Mouse (Mus musculus) layer of hippocampus, adult 9-11 months (tissue): ENCODE data around the gene Pdyn.
A peak's percentile ranks its signal among the peaks of the same experiment; 100 is the strongest.

Source experiments
- DNase-seq: peaks from one replicate; pipeline ENCODE4 v3.0.0; 2022

The Pdyn gene

DNA sequence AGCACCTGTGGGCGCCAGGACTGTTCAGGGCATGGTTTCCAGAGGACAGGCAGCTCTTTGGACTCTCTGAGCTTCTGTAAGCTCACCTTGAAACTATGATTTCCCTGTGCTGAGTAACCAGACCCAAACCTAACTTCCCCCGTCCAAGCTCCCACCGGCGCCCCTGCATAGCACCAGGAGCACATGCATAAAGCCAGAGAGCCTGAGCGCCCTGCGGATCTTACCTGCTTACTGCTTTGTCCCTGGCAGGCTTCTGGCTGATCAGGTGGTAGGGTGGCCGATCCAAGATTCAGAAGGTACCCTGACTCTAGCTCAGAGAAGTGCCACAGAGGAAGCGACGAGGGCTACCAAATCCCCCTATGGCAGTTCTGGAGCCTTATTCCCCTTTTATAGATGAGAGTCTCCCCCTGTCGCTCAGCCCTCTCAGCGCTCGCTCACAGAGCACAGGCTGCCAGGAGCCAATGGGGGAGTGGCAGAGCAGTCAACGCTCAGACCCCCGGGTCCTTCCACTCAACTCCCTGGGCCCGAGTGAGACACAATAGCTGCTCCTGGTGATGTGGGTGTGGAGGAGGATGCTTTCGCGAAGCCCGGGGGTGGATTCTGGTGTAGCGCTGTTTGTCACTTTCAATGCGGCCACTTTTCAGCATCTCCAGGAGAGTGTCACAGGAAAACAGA is at the start of gene Pdyn:
TSS of gene Pdyn (minus strand) at position 361 of the 675 bp plus-strand sequence.
- no peak for DNase-seq

DNA sequence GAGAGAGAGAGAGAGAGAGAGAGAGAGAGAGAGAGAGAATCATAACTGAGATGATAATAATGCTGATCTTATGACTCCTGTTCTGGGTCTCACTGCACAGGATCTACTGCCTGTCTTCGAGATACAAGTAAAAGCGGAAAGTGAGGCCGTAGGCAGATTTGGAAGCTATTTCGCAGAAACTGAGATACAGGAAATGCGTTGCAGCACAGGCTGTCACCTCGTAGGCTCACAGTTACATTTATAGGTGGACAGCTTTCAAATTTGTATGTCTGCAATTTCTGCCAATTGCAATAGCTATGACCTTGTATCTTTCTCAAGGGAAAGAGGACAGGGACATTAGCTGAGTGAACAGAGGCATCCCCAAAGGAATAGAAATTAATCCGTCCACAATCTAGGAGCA is 42.4 kb upstream of the Pdyn start:
- DNase-seq = no peak

DNA sequence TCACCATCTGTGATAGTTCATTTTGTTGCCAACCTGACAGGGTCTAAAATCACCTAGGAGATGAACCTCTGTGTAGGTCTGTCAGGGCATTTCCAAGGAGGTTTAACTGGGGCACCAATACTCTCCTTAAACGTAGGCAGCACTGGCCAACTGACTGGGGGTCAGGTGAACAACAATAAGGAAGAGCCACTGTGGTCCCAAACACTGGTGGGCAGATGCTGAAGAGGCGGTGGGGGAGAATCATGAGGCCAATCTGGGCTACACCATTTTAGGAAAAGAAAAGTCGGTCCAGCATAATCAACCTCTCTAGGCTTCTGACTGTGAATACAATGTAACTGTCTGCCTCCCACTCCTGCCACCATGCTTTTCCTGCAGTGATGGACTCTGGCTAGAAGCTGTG is 40.9 kb upstream of the Pdyn start:
- DNase-seq = peak; percentile 51

DNA sequence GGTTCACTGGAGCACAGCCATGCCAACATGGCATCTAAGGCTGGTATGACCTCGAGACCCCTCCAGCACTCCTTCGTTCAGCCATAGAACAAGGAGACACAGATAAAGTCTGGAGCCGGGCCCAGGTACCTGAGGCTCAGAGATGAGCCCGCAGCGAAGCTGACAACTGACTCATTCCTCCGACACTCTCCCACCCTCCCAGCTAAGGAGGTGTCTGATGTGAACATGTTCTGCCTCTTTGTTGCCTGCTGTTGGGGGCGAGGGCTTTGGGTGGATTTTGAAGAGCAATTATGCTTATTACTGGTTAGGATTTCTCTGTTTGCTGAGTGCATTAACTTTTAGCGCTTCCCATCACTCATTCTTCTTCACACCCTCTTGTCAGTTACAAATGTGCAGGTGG is 34.4 kb upstream of the Pdyn start:
- no peak for DNase-seq

DNA sequence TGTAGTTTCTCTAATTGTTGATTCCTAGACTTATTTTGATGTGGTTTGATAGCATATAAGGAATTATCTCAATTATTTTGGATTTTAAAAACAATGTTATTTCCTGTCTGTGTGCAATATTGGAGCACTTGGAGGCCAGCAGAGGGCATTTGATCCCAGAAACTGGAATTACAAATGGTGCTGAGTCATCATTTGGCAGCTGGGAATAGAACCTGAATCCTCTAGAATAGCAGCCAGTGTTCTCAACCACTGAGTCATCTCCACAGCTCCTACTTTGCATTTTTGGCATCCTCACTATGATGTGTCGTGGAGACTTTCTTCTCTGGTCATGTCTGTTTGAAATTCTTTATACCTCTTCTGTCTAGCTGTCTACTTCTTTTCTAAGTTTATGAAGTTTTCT is 30.0 kb upstream of the Pdyn start:
- DNase-seq = no peak

DNA sequence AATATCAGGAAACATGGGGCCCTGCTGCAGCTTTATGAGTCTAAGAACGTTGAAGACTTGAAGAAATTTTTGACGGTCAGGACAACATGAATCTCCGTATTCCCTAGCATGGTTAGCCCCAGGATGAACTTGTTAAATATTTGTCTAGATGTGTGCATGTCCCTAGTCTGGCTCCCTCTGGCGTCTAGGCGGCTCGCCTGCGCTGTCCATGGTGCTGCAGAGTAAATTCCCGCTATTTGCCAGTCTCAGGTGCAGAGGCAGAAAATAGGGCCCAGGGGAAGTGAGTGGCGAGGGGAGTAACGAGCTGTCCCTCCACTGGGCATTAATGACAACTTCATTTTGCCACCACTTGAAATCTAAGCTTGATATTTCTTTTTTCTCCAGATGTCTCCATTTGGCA is 16.0 kb upstream of the Pdyn start:
- no peak for DNase-seq

DNA sequence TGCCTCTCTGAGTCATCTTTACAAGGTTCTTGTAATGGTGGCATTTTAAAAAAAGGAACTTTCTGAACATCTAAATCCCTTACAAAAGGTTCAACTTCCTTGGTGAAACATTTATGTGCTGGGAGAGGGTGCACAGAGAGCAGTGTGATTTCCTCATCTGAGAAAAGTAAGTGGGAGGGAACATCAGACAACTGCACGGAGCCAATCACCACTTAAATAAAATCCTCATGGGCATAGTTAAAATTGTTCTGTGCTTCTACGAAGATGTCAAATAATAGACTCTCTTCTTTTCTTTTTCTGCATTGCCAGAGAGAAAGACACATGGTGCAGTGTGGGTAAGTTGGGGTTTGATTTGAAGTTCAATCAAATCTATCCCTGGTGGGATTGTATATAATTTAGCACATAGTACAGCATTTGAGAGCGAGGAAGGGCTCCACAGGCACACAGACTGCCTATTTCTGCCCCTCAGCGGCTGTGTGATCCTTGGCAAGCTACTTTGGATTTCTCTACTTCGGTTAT is 13.4 kb upstream of the Pdyn start:
- DNase-seq = no peak

DNA sequence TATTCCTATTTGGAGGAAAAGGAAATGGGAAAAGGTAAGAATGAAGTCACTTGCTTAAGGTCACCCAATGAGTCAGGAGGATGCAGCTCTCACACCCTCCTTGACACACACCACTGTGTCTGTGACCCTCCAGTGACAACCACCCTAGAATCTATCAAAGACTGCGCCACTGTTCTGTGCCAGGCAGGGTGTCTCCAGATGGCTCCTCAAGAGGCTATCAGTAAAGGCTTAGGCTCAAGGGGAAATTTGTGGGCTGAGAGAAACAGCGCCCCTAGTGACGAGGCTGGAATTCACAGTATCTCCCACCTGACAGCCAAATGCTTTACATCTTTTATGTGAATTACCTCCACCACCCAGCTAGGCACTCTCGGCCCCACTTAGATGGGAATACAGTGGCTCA is 3.6 kb downstream of the Pdyn start:
- no peak for DNase-seq

DNA sequence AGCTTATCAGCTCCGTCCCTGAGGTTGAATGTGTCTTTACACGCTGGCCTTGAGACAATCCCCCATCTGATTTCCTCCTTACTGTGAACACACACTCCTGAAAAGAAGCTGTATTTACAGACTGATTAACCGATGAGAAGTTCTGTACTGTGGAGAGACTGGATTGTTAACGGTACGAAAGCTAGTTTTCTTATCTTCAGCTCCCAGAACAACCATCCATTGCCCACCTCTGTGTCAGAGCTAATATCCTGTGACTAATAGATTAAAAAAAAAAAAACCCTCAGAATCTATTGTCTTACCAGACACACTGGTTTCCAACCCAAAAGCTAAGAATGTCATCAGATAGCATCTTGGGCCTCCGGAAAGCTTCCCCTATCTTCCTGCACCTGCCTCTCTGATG is 5.3 kb downstream of the Pdyn start:
- no peak for DNase-seq

DNA sequence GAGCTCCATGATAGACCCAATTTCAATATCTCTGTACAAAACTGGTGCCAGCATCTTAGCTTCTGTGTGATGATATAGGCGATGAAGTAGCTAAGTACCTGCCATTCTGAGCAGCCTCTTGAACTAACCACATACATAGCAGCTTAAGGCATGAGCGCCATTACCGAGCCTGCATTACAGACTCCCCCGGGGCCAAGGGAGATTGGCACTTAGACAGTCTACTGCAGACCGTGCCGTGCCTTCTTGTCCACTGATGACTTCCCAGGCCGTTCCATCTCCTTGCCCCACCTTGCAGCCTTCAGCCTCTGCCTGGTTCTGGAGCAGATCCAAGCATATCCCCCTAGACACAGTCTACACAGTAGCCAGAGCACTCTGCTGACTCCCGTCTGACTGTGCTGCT is 7.0 kb downstream of the Pdyn start:
- DNase-seq = no peak

DNA sequence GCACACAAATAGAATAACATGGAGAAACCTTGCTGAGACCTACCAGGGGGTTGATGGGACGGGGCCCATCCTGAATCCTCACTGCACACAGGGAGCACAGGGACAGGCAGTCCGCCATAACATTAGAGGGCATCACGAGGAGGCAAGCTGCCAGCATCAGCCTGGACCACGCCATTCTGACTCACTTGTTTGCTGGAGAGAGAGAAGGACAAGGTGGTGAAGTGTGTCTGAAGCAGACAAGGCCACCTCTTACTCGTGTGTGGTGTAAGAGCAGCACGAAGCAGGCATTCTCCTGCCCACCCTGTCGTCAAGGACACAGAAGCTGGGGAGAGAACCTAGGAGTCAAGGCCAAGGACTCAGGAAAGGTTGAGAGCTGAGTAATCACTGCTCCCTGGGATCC is 9.9 kb downstream of the Pdyn start:
- no peak for DNase-seq

DNA sequence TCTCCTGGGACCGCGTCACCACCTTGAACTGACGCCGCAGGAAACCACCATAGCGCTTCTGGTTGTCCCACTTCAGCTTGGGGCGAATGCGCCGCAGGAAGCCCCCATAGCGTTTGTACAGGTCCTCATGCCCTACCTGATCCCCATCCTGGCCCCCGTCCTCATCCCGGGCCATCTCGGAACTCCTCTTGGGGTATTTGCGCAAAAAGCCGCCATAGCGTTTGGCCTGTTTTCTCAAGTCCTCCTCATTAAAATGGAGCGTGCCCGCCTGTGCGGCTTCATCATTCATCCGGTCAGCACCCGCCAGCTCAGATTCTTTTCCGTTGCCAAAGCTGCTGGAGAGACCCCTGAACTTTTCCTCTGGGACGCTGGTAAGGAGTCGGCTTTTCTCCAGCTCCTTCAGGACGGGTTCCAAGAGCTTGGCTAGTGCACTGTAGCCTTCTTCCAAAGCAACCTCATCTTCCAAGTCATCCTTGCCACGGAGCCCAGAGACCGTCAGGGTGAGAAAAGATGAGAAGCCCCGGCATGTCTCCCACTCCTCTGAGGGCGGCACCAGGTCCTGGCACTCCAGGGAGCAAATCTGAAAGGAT is 11.5 kb downstream of the Pdyn start:
- no peak for DNase-seq

DNA sequence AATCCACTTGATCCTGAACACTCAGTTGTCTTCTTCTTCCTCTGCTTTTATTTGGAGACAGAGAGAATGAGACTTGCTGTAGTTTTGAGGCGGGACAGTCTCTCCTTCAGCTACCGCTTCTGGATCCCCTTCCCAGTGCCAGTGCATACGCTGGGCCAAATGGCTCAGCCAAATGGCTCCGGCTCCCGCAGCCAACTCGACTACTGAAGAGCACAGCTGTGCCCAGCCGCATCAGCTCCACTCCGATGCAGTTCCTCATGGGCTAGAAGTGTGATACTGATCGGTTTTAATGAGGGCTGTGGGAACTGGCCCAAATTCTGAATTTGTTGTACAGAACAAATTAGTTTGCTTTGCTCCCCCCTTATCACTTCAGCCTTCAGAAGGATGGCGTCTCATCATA is 12.7 kb downstream of the Pdyn start:
- peak; percentile 60 for DNase-seq

DNA sequence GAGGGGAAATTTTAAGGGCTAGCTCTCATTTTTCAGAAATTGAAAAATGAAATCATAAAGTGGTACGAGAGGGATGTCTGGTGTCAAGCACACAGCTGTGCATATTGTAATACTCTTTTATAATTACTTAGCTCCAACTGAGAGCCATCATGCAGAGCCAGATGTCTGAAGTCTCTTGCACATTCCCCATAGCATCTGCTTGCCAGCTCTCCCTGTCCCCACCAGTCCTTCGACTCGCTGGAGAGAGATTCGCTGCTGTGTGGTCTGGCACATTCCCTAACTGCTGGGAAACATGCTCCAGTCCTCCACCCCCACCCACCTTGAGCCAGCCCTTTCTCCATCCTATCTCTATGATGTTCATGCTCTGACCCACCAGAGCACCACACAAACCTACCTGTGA is 15.6 kb downstream of the Pdyn start:
- no peak for DNase-seq

DNA sequence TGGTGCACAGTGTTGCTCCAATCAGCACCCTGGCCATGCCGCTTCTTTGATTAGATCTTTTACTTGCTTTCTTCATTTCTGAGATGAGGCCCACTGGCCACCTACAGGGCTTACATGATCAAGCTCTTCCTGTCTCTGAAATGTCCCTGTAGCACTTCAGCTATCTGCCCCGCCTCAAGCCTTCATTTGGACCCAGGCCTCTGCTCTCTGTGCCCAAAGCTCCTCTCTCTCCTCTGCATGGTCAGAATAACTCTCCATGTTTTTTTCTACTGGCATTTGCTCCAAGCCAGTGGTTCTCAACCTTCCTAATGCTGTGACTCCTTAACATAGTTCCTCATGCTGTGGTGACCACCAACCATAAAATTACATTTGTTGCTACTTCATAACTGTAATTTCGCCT is 19.4 kb downstream of the Pdyn start:
- no peak for DNase-seq

DNA sequence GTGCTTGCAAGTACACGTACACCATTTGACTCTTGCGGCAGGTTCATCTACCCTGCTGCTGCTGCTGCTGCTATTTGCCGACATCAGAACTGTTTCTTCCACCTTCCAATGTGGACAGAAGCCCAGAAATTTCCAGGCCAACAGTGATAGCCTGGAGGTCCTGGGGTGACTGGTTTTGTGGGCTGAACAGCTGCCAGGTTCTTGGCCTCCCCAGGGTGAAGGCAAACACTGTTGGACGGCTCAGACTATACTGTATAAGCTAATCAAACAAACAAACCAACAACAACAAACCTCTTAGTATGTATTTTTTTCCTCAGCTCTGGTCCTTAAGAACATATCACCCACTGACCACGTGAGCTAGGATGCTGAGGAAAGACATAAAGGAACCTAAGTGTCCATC is 20.6 kb downstream of the Pdyn start:
- no peak for DNase-seq

DNA sequence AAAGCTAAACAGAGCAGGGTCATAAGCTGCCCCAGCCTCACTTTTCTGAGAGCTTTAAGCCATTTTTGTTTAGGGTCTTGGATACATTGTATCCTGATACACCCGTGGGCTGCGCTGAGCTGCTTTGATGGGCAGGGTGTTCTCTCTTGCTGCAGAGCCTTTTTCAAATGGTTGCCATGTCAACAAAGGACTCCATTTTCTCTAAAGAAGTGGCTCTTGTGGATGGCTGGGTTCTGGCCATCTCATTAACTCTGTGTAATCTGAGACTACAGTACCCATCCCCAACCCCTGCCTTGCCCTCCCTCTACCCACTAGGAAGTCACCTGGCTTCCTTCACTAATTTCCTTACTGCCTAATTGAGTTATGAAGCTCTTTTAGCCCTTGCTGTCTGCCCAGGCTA is 22.0 kb downstream of the Pdyn start:
- DNase-seq = no peak

DNA sequence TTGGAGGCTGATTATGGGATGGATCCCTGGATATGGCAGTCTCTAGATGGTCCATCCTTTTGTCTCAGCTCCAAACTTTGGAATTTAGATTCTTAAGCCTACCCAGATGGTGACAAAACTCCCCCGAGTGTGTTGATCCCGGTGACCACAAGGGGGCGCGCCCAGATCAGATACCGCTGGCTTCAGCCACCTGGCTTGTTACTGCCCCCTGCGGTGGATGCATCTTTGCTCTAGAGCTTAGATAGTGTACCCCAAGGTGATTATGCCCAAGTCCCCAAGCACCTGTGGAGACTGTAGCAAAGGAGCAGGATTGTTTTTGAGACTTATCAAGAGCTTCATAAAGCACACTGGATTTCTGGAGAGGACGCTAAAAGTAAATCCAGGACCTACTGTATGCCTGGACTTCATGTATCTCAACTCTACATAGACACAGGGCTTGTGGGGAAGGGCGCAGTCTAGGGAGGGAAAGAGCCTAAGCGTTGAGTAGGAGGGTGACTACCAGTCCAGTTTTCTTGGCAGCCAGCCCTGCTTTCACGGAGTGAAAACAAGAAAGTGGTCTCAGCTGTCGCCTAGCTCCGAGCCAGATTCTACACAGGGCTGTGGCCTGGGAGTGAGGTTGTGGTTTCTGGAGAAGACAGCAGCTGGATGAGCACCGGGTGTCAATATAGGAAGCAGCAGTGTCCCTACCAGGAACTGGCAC is 24.6 kb downstream of the Pdyn start:
- DNase-seq = peak; percentile 61

DNA sequence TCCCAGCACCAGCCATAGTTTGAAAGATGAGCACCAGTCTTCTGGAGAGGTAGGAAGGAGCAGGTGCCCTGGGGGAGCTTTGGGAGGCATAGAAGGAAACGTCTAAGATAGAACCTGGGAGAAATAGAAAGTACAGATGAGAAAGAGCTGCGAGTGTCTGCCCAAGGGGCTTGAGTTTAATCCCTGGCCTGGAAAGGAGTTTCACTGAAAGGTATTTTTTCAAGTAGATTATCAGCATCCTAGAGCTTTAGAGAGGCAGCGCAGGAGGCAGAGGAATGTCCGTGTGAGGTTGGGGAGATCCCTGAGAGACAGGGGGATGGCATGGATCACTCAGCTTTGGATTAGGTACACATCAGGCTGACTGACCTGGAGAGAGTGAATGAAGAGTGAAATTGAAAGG is 27.7 kb downstream of the Pdyn start:
- DNase-seq = no peak

DNA sequence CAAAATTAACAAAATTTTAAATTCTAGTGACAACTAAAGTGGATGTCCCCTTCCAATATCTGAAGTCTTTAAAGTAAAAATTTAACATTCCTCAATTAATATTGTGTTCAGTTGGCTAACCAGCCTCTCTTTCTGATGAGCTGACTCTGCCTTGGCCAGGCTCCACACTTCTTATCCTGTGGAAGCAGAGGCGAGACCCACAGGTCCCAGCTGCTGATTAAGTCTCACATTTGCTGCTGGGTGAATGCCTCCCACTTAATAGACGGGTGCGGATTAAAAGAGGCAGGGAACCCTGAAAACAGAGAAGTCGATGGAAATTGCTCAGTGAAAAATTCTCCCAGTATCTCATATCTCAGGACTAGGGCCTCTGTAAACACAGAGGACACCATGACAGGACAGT is 37.2 kb downstream of the Pdyn start:
- DNase-seq = no peak

DNA sequence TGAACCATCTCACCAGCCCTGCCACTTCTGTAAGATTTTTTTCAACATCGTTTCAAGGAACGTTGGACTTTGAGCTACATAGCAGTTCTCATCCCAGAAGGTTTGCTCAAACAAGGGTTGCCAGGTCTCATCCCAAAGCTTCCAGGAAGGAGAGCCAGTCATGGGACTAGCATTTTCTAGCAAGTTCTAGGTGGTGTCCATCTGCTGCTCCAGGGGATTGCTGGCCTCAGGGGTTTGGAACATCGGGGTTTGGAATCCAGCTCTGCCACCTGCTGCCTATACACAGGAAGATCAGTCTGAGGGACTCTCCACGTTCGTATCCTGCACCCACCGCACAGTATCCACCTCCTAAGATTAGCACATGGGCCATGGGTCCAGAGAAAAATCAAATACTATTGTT is 39.6 kb downstream of the Pdyn start:
- no peak for DNase-seq

DNA sequence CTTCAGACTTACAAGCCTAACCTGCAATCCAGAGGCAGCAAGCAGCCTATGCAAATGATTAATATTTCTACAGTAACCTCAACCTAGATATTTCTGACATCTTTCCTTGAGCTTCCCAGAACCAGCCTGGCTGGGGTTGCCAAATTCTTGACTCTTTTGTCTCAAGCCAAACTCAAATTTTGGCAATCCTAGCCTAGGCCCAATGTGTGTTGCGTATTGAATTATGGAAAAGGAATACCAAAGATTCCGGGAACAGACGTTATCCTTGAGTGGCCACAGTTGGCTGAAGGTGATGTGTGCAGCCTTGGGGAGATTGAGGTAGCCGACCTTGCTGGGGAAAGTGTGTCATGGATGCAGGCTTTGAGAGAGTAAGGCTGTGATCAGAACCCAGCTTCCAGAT is 40.8 kb downstream of the Pdyn start:
- DNase-seq = no peak

DNA sequence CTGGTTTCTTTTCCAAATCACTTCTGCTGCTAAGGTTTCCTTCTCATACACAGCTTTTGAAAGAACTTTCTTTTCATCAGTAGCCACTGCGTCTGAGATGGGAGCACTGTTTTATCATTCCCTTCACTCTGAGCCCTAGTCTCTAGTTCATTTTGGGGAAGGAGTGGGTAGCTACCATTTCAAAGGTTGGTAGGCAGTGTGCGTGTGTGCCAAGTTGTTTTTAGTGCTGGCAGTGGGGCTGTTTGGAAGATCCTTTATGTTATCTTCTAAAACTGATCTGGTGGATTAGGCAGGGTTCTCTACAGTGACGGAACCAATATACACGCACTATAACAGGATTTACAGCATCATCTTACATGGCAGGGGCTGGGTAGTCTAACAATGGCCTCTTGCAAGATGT is 44.6 kb downstream of the Pdyn start:
- no peak for DNase-seq

DNA sequence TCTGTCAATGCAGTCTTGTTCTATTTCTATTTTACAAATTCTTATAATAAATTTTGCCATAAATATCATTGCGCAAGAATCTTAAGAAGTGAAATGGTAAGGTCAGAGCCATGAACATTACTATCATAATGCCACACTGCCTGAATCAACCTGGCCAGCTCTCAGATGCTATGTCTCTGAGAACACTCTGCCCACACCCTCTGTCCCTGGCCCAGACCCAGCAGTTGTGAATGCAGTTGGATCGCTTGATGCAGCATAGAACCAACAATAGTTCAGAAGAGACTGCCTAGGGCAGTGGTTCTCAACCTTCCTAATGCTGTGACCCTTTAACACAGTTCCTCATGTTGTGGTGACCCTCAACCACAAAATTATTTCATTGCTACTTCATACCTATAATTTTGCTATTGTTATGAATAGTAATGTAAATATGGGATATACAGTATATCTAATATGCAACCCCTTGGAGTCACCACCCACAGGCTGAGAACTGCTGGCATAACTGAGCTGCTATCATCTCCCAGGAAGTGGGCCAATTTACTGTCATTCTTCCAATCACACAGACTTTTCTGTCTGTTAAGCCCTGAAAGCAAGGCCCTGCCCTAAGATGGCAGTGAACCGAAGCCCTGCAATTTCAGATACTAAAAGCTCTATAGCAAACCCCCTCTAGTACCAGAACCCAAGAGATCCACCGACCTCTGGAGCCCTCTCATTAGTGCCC is 45.3 kb downstream of the Pdyn start:
- no peak for DNase-seq
